Mouse (Mus musculus) erythroblast, embryonic 14.5 days (primary cell): Measurements from ENCODE around the gene Osbpl9.

Experiments used
- GATA1 ChIP-seq: IDR thresholded peaks from 2 replicates; pipeline ENCODE4 v1.6.1; 2012; ENCODE audit warnings: low read length, inconsistent platforms, mixed read lengths
- TAL1 ChIP-seq: IDR thresholded peaks from 3 replicates; pipeline ENCODE4 v1.6.1; 2012; ENCODE audit warnings: low read length, inconsistent platforms, mixed read lengths

GRCm38 (mm10) chr4:109241221-109241620, 39.1 kb upstream of the Osbpl9 start:
- TF ChIP-seq TAL1 (no peak), GATA1 (no peak)
